Mouse (Mus musculus) CH12.LX (cell line): ENCODE measurements around the gene Pygm. TPM values are rescaled to one million over a fixed set of nuclear protein-coding genes. Genes with fewer than 3 reads are reported as not detected.

Experiments
- DNase-seq: peaks from one replicate; pipeline ENCODE4 v3.0.0-alpha.2; 2013; ENCODE audit errors: extremely low read depth
- H3K27ac ChIP-seq: 2 replicates; pipeline ENCODE4 v1.5.1; 2012; ENCODE audit warnings: low read depth, mild to moderate bottlenecking, control low read depth, moderate library complexity; ENCODE audit not compliant: insufficient read depth
- H3K27me3 ChIP-seq: replicated peaks from 2 replicates; pipeline ENCODE3; 2012; ENCODE audit warnings: inconsistent platforms
- H3K36me3 ChIP-seq, 2 experiments: replicated peaks in 1 of 2; 2 replicates each; pipeline versions ENCODE3 to v1.6.1; 2012; ENCODE audit warnings: inconsistent platforms in 1 of 2, low read length in 1 of 2, mild to moderate bottlenecking in 1 of 2, mixed read lengths in 1 of 2, moderate library complexity in 1 of 2; ENCODE audit not compliant: control insufficient read depth in 1 of 2, insufficient read depth in 1 of 2
- H3K4me1 ChIP-seq, 2 experiments: 2 replicates each; pipeline ENCODE4 v1.6.1; 2012; ENCODE audit warnings: inconsistent platforms in 1 of 2, moderate library complexity in 1 of 2; ENCODE audit not compliant: insufficient read depth in 2 of 2, control insufficient read depth in 1 of 2
- H3K4me2 ChIP-seq: 2 replicates; pipeline ENCODE4 v1.6.1; 2012; ENCODE audit warnings: low read depth, mild to moderate bottlenecking, control low read depth; ENCODE audit not compliant: poor library complexity, insufficient read depth, severe bottlenecking
- H3K4me3 ChIP-seq, 3 experiments: fragments of 150-350 bp in 1 of 3; sonication (generic) in 1 of 3; replicated peaks in 1 of 3; 2 replicates each; pipeline versions ENCODE3 to v1.5.1; 2011 to 2012; ENCODE audit warnings: low read depth in 2 of 3, low read length in 2 of 3, mild to moderate bottlenecking in 2 of 3, moderate library complexity in 2 of 3, control low read depth in 1 of 3, improper control_type of control experiment in 1 of 3, inconsistent platforms in 1 of 3, mixed read lengths in 1 of 3; ENCODE audit not compliant: poor library complexity in 1 of 3
- H3K79me2 ChIP-seq: replicated peaks from 2 replicates; pipeline ENCODE4 v1.6.1; 2012; ENCODE audit warnings: mild to moderate bottlenecking, moderate library complexity; ENCODE audit not compliant: control insufficient read depth, poor library complexity, insufficient read depth, severe bottlenecking; ENCODE audit errors: extremely low read depth
- H3K9ac ChIP-seq: 2 replicates; pipeline ENCODE4 v1.6.1; 2012; ENCODE audit warnings: low read depth, mild to moderate bottlenecking, control low read depth, moderate library complexity; ENCODE audit not compliant: insufficient read depth
- H3K9me3 ChIP-seq: replicated peaks from 2 replicates; pipeline ENCODE3; 2012; ENCODE audit warnings: low read length, inconsistent platforms, mixed read lengths
- CTCF ChIP-seq, 2 experiments: IDR thresholded peaks in 1 of 2; conservative IDR thresholded peaks in 1 of 2; 2 replicates each; pipeline ENCODE4 v1.5.1; 2011 to 2012; ENCODE audit warnings: low read depth in 2 of 2, low read length in 2 of 2, improper control_type of control experiment in 1 of 2, inconsistent platforms in 1 of 2, mild to moderate bottlenecking in 1 of 2, moderate library complexity in 1 of 2
- EP300 ChIP-seq: IDR thresholded peaks from 2 replicates; pipeline ENCODE4 v1.6.1; 2011; ENCODE audit warnings: low read length, improper control_type of control experiment
- GABPA ChIP-seq: IDR thresholded peaks from 2 replicates; pipeline ENCODE4 v1.6.1; 2012; ENCODE audit warnings: low read depth, low read length, improper control_type of control experiment, inconsistent platforms; ENCODE audit not compliant: insufficient replicate concordance
- HCFC1 ChIP-seq: IDR thresholded peaks from 2 replicates; pipeline ENCODE4 v1.6.1; 2012; ENCODE audit warnings: low read depth, mild to moderate bottlenecking, inconsistent platforms, low read length, improper control_type of control experiment
- IRF4 ChIP-seq: IDR thresholded peaks from 2 replicates; pipeline ENCODE4 v1.6.1; 2014; ENCODE audit warnings: low read depth, mild to moderate bottlenecking, inconsistent platforms, low read length, improper control_type of control experiment
- JUN ChIP-seq: IDR thresholded peaks from 2 replicates; pipeline ENCODE4 v1.6.1; 2011; ENCODE audit warnings: low read depth, mild to moderate bottlenecking, low read length, improper control_type of control experiment, moderate library complexity; ENCODE audit not compliant: insufficient read depth
- JUND ChIP-seq: conservative IDR thresholded peaks from 2 replicates; pipeline ENCODE4 v1.6.1; 2011; ENCODE audit warnings: low read depth, low read length, improper control_type of control experiment
- KAT2A ChIP-seq: IDR thresholded peaks from 2 replicates; pipeline ENCODE4 v1.6.1; 2012; ENCODE audit warnings: low read length, improper control_type of control experiment, inconsistent platforms; ENCODE audit not compliant: insufficient replicate concordance
- MAFK ChIP-seq: IDR thresholded peaks from 2 replicates; pipeline ENCODE4 v1.6.1; 2011; ENCODE audit warnings: low read length, improper control_type of control experiment; ENCODE audit not compliant: insufficient replicate concordance
- MAX ChIP-seq: IDR thresholded peaks from 2 replicates; pipeline ENCODE4 v1.6.1; 2011; ENCODE audit warnings: low read length, improper control_type of control experiment
- MXI1 ChIP-seq: IDR thresholded peaks from 2 replicates; pipeline ENCODE4 v1.6.1; 2011; ENCODE audit warnings: mild to moderate bottlenecking, low read depth, low read length, improper control_type of control experiment
- NRF1 ChIP-seq: IDR thresholded peaks from 2 replicates; pipeline ENCODE4 v1.6.1; 2014; ENCODE audit warnings: low read depth, mild to moderate bottlenecking, inconsistent platforms, low read length, improper control_type of control experiment, moderate library complexity
- PAX5 ChIP-seq: IDR thresholded peaks from 2 replicates; pipeline ENCODE4 v1.6.1; 2012; ENCODE audit warnings: low read length, inconsistent platforms, mixed read lengths
- POLR2A ChIP-seq: IDR thresholded peaks from 2 replicates; pipeline ENCODE4 v1.6.1; 2011; ENCODE audit warnings: low read depth, mild to moderate bottlenecking, improper control_type of control experiment, low read length
- POLR2AphosphoS2 ChIP-seq: IDR thresholded peaks from 2 replicates; pipeline ENCODE4 v1.6.1; 2011; ENCODE audit warnings: low read depth, low read length, improper control_type of control experiment
- SMC3 ChIP-seq: IDR thresholded peaks from 2 replicates; pipeline ENCODE4 v1.6.1; 2011; ENCODE audit warnings: low read depth, low read length, improper control_type of control experiment
- TBP ChIP-seq: conservative IDR thresholded peaks from 2 replicates; pipeline ENCODE4 v1.6.1; 2011; ENCODE audit warnings: low read depth, low read length, improper control_type of control experiment
- TCF12 ChIP-seq: IDR thresholded peaks from 2 replicates; pipeline ENCODE4 v1.6.1; 2014; ENCODE audit warnings: low read depth, mild to moderate bottlenecking, inconsistent platforms, low read length, improper control_type of control experiment
- USF2 ChIP-seq: conservative IDR thresholded peaks from 2 replicates; pipeline ENCODE4 v1.6.1; 2011; ENCODE audit warnings: low read depth, low read length, improper control_type of control experiment
- ZC3H11A ChIP-seq: IDR thresholded peaks from 2 replicates; pipeline ENCODE4 v1.6.1; 2012; ENCODE audit warnings: low read depth, mild to moderate bottlenecking, inconsistent platforms, low read length, improper control_type of control experiment
- ZKSCAN1 ChIP-seq: IDR thresholded peaks from 2 replicates; pipeline ENCODE4 v1.6.1; 2012; ENCODE audit warnings: low read depth, inconsistent platforms, low read length, improper control_type of control experiment, borderline replicate concordance
- dilution Hi-C: fragments of 300-500 bp; cut with MboI; formaldehyde crosslinking; loops from 2 replicates; pipeline ENCODE4 v1.14.3; 2020; ENCODE audit warnings: low sequenced_read_pairs; ENCODE audit not compliant: extremely low pct_unique_long_range_greater_than_20kb, extremely low pct_ligation_motif_present
- in situ Hi-C: fragments of 300-500 bp; cut with MboI; formaldehyde crosslinking; loops from 3 replicates; pipeline ENCODE4 v1.14.3; 2019; ENCODE audit warnings: low sequenced_read_pairs, low pct_ligation_motif_present, low pct_unique_long_range_greater_than_20kb, mixed read lengths
- polyA plus RNA-seq: library from polyadenylated mRNA; unstranded; fragments of >175 nt; gene quantifications from 2 replicates; pipeline ENCODE4 v1.2.1, GENCODE M21; 2012; ENCODE audit warnings: low read depth; ENCODE audit not compliant: insufficient read length
- total RNA-seq, 2 experiments: library from RNA; depleted of rRNA; stranded (reverse); fragments of 300-350 nt in 1 of 2; fragments of >200 nt in 1 of 2; gene quantifications; 2 replicates each; pipeline ENCODE4 v1.2.3; 2012 to 2014

Pygm gene
- total and polyA plus RNA-seq, 3 experiments, result 0.32 to 2.0 (median 0.47) TPM

DNA sequence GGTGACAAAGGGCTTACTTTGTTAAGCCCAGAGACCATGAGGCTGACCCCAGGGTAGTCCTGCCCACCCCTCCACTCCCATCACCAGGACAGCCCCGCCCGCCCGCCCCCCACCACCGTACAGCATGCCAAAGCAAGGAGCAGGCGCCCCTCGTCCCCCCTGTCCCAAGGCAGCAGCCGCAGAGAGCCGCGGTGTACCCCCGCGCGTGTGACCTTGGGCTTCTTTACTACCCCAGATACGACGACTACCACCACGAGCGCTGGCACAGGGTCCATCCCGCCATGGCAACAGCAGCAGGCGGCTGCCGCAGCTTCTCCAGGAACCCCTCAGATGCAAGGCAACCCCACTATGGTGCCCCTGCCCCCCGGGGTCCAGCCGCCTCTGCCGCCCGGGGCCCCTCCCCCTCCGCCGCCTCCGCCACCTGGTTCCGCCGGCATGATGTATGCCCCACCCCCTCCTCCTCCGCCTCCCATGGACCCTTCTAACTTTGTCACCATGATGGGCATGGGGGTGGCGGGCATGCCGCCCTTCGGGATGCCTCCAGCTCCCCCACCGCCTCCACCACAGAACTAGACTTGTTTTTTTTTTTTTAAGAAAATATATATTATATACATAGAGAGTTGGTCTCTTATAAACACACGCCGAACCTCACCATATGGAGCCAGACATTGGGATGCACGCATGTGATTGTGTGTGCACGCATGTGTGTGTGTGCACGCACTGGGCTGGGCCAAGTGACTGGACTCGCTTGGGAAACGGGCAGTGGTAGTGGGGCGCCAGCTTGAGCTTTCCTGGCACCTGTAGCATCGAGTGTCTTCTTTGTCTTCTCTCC lies 8.6 kb upstream of the Pygm start:
- H3K4me1 ChIP-seq, result peaks cover 2 to 53% of the 10 kb centered on the region in 2 experiments; a peak in 3 of 4 replicates
- H3K4me2 ChIP-seq, result no peak overlapping the region
- DNase-seq, result no peak
- H3K27ac ChIP-seq, result no peak overlapping the region
- H3K27me3 ChIP-seq, result no peaks in the 10 kb centered on the region
- peaks cover 89 to 96% of the 10 kb centered on the region in 2 experiments for H3K36me3 ChIP-seq
- in situ Hi-C loops, result no loop called here
- TF ChIP-seq MAFK, result no peak
- no peak for TF ChIP-seq PAX5
- TF ChIP-seq MAX, result no peak
- no peak for TF ChIP-seq USF2
- TF ChIP-seq EP300, result no peak
- no peak for TF ChIP-seq IRF4
- no peak for TF ChIP-seq TCF12
- TF ChIP-seq POLR2AphosphoS2, result no peak
- TF ChIP-seq ZC3H11A, result no peak
- TF ChIP-seq HCFC1, result no peak
- no peak for TF ChIP-seq KAT2A
- no peak for TF ChIP-seq NRF1
- no peak for TF ChIP-seq JUND
- no peak for TF ChIP-seq ZKSCAN1
- TF ChIP-seq GABPA, result no peak
- TF ChIP-seq SMC3, result no peak
- TF ChIP-seq CTCF (conservative IDR thresholded peaks at IDR 0.05 in 1 of 2, IDR thresholded peaks at IDR 0.05 in 1 of 2; ENCODE audit: low read depth in 2 of 2, low read length in 2 of 2), result no peak
- TF ChIP-seq POLR2A, result no peak
- TF ChIP-seq MXI1, result no peak
- no peak for TF ChIP-seq JUN
- no peaks in the 10 kb centered on the region for H3K9me3 ChIP-seq
- dilution Hi-C loops, result no loop called here
- no peak overlapping the region for H3K9ac ChIP-seq
- H3K79me2 ChIP-seq, result peaks cover 11% of the 10 kb centered on the region
- no peak overlapping the region for H3K4me3 ChIP-seq

DNA sequence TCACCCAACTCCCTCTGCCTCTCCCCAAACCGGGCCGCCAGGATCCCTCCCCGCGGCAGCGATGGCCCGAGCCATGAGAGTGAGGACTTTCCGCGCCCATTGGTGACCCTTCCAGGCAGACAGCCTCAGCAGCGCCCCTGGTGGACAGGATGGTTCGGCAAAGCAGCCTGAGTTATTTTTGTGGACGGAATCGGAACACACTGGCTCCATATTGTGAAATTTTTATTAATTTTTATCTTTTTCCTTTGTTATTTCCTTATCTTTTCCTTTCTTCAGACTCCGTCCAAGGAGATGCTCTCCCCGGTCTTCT lies 8.0 kb upstream of the Pygm start:
- dilution Hi-C loops, result no loop called here
- Histone ChIP-seq H3K79me2 (peaks cover 8% of the 10 kb centered on the region), H3K36me3 (peaks cover 83 to 96% of the 10 kb centered on the region in 2 experiments), H3K9ac (no peak overlapping the region), H3K27ac (no peak overlapping the region), H3K4me3 (no peak overlapping the region), H3K27me3 (no peaks in the 10 kb centered on the region), H3K9me3 (no peaks in the 10 kb centered on the region), H3K4me2 (no peak overlapping the region), H3K4me1 (peaks cover 2 to 48% of the 10 kb centered on the region in 2 experiments; a peak in 2 of 4 replicates)
- TF ChIP-seq TBP (no peak), CTCF (conservative IDR thresholded peaks at IDR 0.05 in 1 of 2, IDR thresholded peaks at IDR 0.05 in 1 of 2; ENCODE audit: low read depth in 2 of 2, low read length in 2 of 2) (peak; percentile 47 to 62; a peak in 3 of 4 replicates)
- no peak for DNase-seq
- in situ Hi-C loops, result no loop called here
